Mouse (Mus musculus) forebrain, postnatal 0 days (tissue): ENCODE measurements around the gene Epb41l5. TPM values are rescaled to one million over a fixed set of nuclear protein-coding genes. Genes with fewer than 3 reads are reported as not detected.

ENCODE experiments used
- ATAC-seq: fragments of 200-750 bp; cut with Nextera tagmentation; 2 replicates; pipeline ENCODE4 v1.8.0; 2017; ENCODE audit warnings: mild to moderate bottlenecking, moderate library complexity
- DNase-seq: peaks from one replicate; pipeline ENCODE4 v3.0.0-alpha.2; 2015
- H3K27ac ChIP-seq: fragments of 300-500 bp; sonication (generic); 2 replicates; pipeline ENCODE4 v1.5.1; 2014; ENCODE audit warnings: low read depth, mild to moderate bottlenecking, antibody characterized with exemption, low read length, moderate library complexity, mixed read lengths
- H3K27me3 ChIP-seq: fragments of 300-500 bp; sonication (generic); 2 replicates; pipeline ENCODE4 v1.6.1; 2014; ENCODE audit warnings: mild to moderate bottlenecking, low read length, mixed read lengths; ENCODE audit not compliant: insufficient read depth
- H3K36me3 ChIP-seq: fragments of 300-500 bp; sonication (generic); 2 replicates; pipeline ENCODE4 v1.6.1; 2014; ENCODE audit warnings: mild to moderate bottlenecking, moderate library complexity; ENCODE audit not compliant: insufficient read depth
- H3K4me1 ChIP-seq: fragments of 300-500 bp; sonication (generic); 2 replicates; pipeline ENCODE4 v1.6.1; 2014; ENCODE audit warnings: antibody characterized with exemption; ENCODE audit not compliant: insufficient read depth
- H3K4me2 ChIP-seq: fragments of 300-500 bp; sonication (generic); 2 replicates; pipeline ENCODE4 v1.6.1; 2014; ENCODE audit warnings: low read depth, mild to moderate bottlenecking, moderate library complexity
- H3K4me3 ChIP-seq: fragments of 300-500 bp; sonication (generic); 2 replicates; pipeline ENCODE4 v1.5.1; 2014; ENCODE audit warnings: low read depth, low read length, mixed read lengths
- H3K9ac ChIP-seq: fragments of 300-500 bp; sonication (generic); 2 replicates; pipeline ENCODE4 v1.6.1; 2014; ENCODE audit warnings: mild to moderate bottlenecking
- H3K9me3 ChIP-seq: fragments of 300-500 bp; sonication (generic); 2 replicates; pipeline ENCODE4 v1.6.1; 2016; ENCODE audit warnings: low read length
- CTCF ChIP-seq: sonication (generic); IDR thresholded peaks from 2 replicates; pipeline ENCODE4 v1.5.1; 2016; ENCODE audit warnings: antibody characterized with exemption, control low read depth, low read depth
- whole genome bisulfite sequencing: fragments of 180-500 bp; shearing (Covaris S2); extraction: QIAGEN DNeasy Blood & Tissue Kit; methylation state at CpG from one replicate; pipeline ENCODE4 v1.1.7; 2014; 5-methylcytosine and 5-hydroxymethylcytosine counted together
- polyA plus RNA-seq: library from polyadenylated mRNA; unstranded; fragments of >200 nt; fragmentation: Nextera tagmentation; extraction: Ambion mirVana; gene quantifications from 2 replicates; pipeline ENCODE4 v1.2.1, GENCODE M21; 2015
- total RNA-seq: library from RNA; depleted of rRNA; stranded (reverse); fragments of >200 nt; gene quantifications from 2 replicates; pipeline ENCODE4 v1.2.3, GENCODE M21; 2014

Epb41l5 gene
- total and polyA plus RNA-seq, 2 experiments from 2014 or later, result 9.7 to 12.9 TPM

DNA sequence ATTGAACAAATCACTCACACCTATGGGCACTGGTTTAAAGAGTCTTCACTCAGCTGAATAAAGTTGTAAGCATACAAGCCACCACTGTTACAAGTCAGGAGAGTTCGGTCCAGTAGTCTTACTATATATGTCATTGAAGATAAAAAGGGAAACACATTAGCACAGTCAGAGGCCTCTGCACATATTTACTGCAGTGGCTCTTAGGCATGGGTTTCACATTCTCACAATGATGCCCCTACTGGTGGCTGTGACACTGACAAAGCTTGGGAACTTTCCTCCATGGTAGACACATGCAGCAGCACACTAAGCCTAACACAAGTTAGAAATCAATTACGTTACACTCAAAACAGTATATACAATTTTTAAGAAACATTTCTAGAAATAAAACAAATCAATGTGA is 5.5 kb upstream of the Epb41l5 start:
- no peak overlapping the region for H3K4me3 ChIP-seq
- no peak for DNase-seq
- H3K4me1 ChIP-seq, result no peaks in the 10 kb centered on the region
- H3K27me3 ChIP-seq, result no peaks in the 10 kb centered on the region
- ATAC-seq, result no peak
- no peak overlapping the region for H3K4me2 ChIP-seq
- H3K9ac ChIP-seq, result no peak overlapping the region
- H3K9me3 ChIP-seq, result no peaks in the 10 kb centered on the region
- WGBS, result 95% methylated on average over 2 of the region's 2 CpGs
- H3K27ac ChIP-seq, result no peak overlapping the region
- no peaks in the 10 kb centered on the region for H3K36me3 ChIP-seq
- TF ChIP-seq CTCF, result peak; percentile 45

DNA sequence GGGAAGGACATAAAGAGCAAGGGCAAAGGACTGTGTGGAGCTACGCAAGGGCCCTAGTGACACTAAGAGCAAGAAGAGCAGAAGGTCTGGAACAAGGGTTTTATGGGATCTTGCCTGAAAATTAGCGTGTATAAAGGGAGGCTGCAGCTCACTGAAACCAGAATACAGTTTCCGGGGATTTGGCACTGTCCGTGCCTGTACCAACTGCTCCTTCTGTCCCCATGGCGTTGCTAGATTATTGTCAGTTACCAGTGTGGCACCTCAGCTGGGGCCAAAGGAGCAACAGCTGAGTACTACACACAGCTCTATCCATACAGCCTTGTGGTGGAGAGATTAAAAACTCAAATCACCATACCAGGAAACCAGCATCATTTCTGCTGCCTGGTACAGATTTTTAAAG is 1.6 kb upstream of the Epb41l5 start:
- ATAC-seq (no peak), DNase-seq (no peak)
- Histone ChIP-seq H3K4me2 (no peak overlapping the region), H3K27ac (no peak overlapping the region), H3K4me3 (no peak overlapping the region), H3K9ac (no peak overlapping the region), H3K9me3 (no peaks in the 10 kb centered on the region), H3K27me3 (no peaks in the 10 kb centered on the region), H3K36me3 (no peaks in the 10 kb centered on the region), H3K4me1 (no peaks in the 10 kb centered on the region)
- 77% methylated on average over 5 of the region's 5 CpGs for WGBS
- TF ChIP-seq CTCF, result no peak

DNA sequence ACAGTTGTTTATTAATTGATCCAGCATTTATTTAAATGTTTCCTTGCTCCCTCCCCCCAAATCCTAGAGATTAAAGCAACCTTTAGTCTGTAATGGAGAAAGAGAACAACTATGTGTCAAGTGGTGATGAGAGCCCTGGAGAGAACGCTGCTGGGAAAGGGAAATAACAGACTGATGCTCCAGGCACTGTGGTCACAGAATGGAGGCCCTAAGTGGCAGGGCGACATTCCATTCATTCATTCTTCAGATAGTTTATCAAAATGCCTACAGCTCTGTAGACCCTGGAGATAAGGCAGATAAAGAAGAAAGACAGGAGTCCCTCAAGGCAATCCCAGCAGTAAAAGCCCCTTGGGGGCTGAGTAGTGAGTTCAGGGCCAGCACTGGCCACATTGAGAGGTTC is 827 bp upstream of the Epb41l5 start:
- no peak overlapping the region for H3K4me2 ChIP-seq
- no peak for DNase-seq
- H3K27ac ChIP-seq, result no peak overlapping the region
- TF ChIP-seq CTCF, result no peak
- no peaks in the 10 kb centered on the region for H3K36me3 ChIP-seq
- H3K4me1 ChIP-seq, result no peaks in the 10 kb centered on the region
- ATAC-seq, result no peak
- H3K27me3 ChIP-seq, result no peaks in the 10 kb centered on the region
- no peak overlapping the region for H3K4me3 ChIP-seq
- 84% methylated on average over 2 of the region's 2 CpGs for WGBS
- H3K9me3 ChIP-seq, result no peaks in the 10 kb centered on the region
- no peak overlapping the region for H3K9ac ChIP-seq

- no peak overlapping the region for H3K4me3 ChIP-seq
- H3K27me3 ChIP-seq, result no peaks in the 10 kb centered on the region
- H3K4me2 ChIP-seq, result no peak overlapping the region
- H3K9ac ChIP-seq, result no peak overlapping the region
- no peaks in the 10 kb centered on the region for H3K4me1 ChIP-seq
- no peaks in the 10 kb centered on the region for H3K36me3 ChIP-seq
- H3K9me3 ChIP-seq, result no peaks in the 10 kb centered on the region
- TF ChIP-seq CTCF, result no peak
- no peak overlapping the region for H3K27ac ChIP-seq
- DNase-seq (no peak), ATAC-seq (no peak)
- 62% methylated on average over 2 of the region's 2 CpGs for WGBS
These were observed 2.4 kb downstream of the Epb41l5 start for GRCm38 (mm10) chr1:119646356-119646755.

- peak; percentile 46 for TF ChIP-seq CTCF
- no peak overlapping the region for H3K27ac ChIP-seq
- no peak overlapping the region for H3K4me3 ChIP-seq
- ATAC-seq (peak; percentile 48; the same call in 1 of the 2 replicates), DNase-seq (peak; percentile 16)
- no peaks in the 10 kb centered on the region for H3K36me3 ChIP-seq
- H3K9me3 ChIP-seq, result no peaks in the 10 kb centered on the region
- no peak overlapping the region for H3K4me2 ChIP-seq
- no peak overlapping the region for H3K9ac ChIP-seq
- H3K27me3 ChIP-seq, result no peaks in the 10 kb centered on the region
- no peaks in the 10 kb centered on the region for H3K4me1 ChIP-seq
- 22% methylated on average over 12 of the region's 12 CpGs for WGBS
These were observed 6.4 kb downstream of the Epb41l5 start for GRCm38 (mm10) chr1:119642367-119642766.

- Histone ChIP-seq H3K4me1 (no peaks in the 10 kb centered on the region), H3K9me3 (no peaks in the 10 kb centered on the region), H3K9ac (no peak overlapping the region), H3K27ac (no peak overlapping the region), H3K4me3 (no peak overlapping the region), H3K4me2 (no peak overlapping the region), H3K27me3 (no peaks in the 10 kb centered on the region), H3K36me3 (no peaks in the 10 kb centered on the region)
- no peak for TF ChIP-seq CTCF
- no peak for DNase-seq
- no peak for ATAC-seq
These were observed 7.5 kb downstream of the Epb41l5 start for GRCm38 (mm10) chr1:119641090-119641812.

DNA sequence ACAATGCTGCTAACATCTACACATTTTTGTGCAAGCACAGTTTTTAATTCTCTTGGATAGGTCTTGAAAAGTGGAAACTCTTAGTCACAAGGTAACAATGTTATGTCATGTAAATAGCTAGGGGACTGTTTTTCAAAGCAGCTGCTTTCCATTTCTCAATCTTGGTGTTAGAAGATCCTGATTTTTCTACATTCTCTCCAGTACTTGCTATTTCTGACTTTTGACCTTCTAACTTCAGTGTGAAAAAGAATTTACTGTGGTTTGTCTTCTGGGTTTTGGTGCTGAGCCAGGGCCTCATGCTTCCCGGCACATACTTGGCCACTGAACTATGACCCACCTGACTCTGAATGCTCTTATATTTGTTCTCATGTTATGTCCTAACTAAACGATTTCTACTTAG is 8.8 kb downstream of the Epb41l5 start:
- H3K4me3 ChIP-seq, result no peak overlapping the region
- H3K27ac ChIP-seq, result no peak overlapping the region
- H3K36me3 ChIP-seq, result no peaks in the 10 kb centered on the region
- DNase-seq (no peak), ATAC-seq (no peak)
- no peaks in the 10 kb centered on the region for H3K27me3 ChIP-seq
- no peaks in the 10 kb centered on the region for H3K9me3 ChIP-seq
- TF ChIP-seq CTCF, result no peak
- H3K4me2 ChIP-seq, result no peak overlapping the region
- H3K4me1 ChIP-seq, result no peaks in the 10 kb centered on the region
- no peak overlapping the region for H3K9ac ChIP-seq
- WGBS, result 84% methylated on average over 2 of the region's 2 CpGs
